Mouse (Mus musculus): Measurements from ENCODE around the gene Rabl3. TPM values are rescaled to one million over a fixed set of nuclear protein-coding genes. Genes with fewer than 3 reads are reported as not detected.

Gene Rabl3
- 11.7 TPM for polyA plus RNA-seq (2021)

DNA sequence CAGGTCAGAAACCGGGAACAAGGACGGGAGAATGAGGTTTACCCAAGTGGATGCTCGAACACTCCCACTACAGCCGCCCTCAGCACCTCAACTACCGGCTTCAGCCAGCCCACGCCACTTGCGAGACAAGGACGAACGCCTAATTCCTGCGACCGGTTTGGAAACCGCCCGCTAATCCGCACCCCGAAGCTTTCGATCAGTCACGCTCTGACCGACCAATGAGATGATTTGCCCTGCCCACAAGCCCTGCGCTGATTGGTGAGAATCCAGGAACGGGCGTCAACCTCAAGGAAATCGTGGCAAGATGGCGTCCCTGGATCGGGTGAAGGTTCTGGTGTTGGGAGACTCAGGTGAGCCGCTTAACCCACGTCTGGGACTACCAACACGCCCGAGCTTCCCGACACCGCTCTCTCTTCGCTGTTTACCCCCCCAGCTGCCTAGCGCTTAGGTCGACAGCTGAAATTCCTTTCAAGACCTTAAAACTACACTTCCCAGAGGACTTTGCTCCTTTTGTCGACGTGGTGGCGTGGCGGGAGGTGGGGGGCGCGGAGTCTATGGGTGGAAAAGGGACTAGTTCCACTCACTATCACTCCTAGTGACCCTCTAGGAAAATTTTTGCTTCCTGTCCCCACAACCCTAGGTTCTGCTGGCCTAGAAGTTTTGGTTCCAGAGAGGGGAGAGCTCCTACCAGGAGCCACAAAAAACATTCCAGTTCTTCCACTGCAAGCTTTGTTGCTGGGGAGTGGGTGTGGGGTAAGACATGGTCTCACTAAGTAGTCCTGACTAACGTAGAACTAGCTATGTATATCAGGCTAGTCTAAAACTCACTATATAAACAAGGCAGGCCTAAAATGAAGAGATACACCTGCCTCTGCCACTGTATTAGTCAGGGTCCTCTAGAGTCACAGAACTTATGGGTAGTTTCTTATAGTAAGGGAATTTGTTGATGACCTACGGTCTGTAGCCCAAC is at the start of gene Rabl3, which contains the start of gene Gtf2e1:
Rabl3 (plus strand) TSS at position 275 of the 970 bp plus-strand sequence.
Gtf2e1 (minus strand) TSS at position 179 of the 970 bp plus-strand sequence.
- H3K27me3 ChIP-seq = no peaks in the 10 kb centered on the region
- CTCF ChIA-PET = no interaction called here
- no peak for TF ChIP-seq CTCF (IDR thresholded peaks at IDR 0.05)
- in situ Hi-C loops (cut with MboI; ENCODE audit: low pct_unique_long_range_greater_than_20kb) = no loop called here
- DNase-seq (ENCODE audit: low read depth, low spot score) = peak; percentile 92
- POLR2A ChIA-PET = interaction anchor here (1.2 kb wide), 1 partner anchor 11 kb away, joined by 3 read pairs; no protein-coding TSS in a partner anchor
- peak; percentile 99 for ATAC-seq

DNA sequence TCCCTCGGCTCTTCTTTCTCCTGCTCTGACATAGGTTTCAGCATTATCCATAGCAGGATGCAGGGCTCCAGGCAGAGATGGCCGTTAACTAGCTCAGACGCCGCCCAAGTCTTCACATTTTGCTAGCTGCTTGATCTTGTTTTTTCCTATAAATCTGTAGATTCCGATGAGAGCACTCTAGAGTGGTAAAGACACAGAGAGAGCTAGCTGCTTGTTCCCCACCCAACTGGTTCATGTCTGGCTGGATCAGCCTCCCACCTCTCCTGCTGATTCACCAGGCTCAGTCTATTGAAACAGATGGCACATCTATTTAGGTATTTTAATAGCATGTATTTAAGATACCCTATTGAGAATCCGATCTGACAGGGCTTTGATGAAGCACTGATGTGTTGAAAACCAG is 44.7 kb upstream of the Rabl3 start:
- ChIA-PET POLR2A (no interaction called here), CTCF (no interaction called here)
- in situ Hi-C loops (cut with MboI; ENCODE audit: low pct_unique_long_range_greater_than_20kb) = loop anchor here (10.0 kb wide), 1 partner anchor 200 kb away; no protein-coding TSS in a partner anchor

DNA sequence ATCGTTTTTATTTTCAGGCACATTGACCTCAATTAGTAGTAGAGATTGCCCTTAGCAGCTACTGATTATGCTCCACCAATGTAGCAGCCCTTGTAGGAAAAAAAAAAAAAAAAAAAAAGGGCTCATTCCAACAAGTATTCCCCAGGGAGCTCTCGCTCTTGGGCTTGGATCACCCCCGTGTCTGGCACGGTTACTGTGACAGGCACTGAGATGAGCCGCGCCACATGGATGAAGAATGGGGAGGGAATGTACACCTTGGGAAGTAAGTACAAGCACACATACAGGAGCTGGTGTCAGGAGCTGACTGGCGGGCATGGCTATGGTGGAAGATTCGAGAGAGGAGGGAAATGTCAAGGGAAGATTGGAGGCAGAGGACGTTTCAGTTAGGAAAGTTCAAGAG is 41.1 kb upstream of the Rabl3 start:
- ChIA-PET CTCF (no interaction called here), POLR2A (interaction anchor here (1.5 kb wide), 1 partner anchor 10 kb away, joined by 4 read pairs; no protein-coding TSS in a partner anchor)
- in situ Hi-C loops (cut with MboI; ENCODE audit: low pct_unique_long_range_greater_than_20kb) = loop anchor here (10.0 kb wide), 1 partner anchor 204 kb away; no protein-coding TSS in a partner anchor
- ATAC-seq (no peak), DNase-seq (ENCODE audit: low read depth, low spot score) (no peak)
- TF ChIP-seq CTCF (IDR thresholded peaks at IDR 0.05) = no peak
- H3K27me3 ChIP-seq = no peaks in the 10 kb centered on the region

More for the DNA sequence above, 44.7 kb upstream of the Rabl3 start:
- no peak for TF ChIP-seq CTCF (IDR thresholded peaks at IDR 0.05)
- H3K27me3 ChIP-seq = no peaks in the 10 kb centered on the region
- no peak for ATAC-seq
- no peak for DNase-seq (ENCODE audit: low read depth, low spot score)

DNA sequence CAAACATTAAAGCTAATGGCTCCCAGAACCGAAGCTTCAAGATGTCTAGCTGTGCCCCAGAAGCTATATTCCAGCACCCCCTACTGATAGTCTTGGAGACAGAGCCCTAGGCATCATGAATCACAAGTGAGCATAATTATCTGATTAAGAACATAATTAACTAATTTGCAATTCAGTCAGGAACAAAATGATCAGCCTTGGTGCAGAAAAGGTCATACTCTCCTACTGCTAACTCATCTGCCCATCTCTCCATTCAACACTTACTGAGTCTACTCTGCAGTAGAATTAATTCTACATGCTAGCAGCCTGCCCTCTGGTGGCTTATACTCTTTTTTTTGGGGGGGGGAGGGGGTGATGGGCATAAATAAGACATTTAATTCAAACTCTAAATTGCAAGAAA is 35.2 kb upstream of the Rabl3 start:
- in situ Hi-C loops (cut with MboI; ENCODE audit: low pct_unique_long_range_greater_than_20kb) = no loop called here
- TF ChIP-seq CTCF (IDR thresholded peaks at IDR 0.05) = peak; percentile 51
- ChIA-PET CTCF (interaction anchor here (0.6 to 1.6 kb wide), 7 partner anchors 11 to 215 kb away, joined by 3 to 4 read pairs (median 3); no protein-coding TSS in a partner anchor), POLR2A (no interaction called here)
- ATAC-seq = no peak
- DNase-seq (ENCODE audit: low read depth, low spot score) = no peak
- H3K27me3 ChIP-seq = no peaks in the 10 kb centered on the region

DNA sequence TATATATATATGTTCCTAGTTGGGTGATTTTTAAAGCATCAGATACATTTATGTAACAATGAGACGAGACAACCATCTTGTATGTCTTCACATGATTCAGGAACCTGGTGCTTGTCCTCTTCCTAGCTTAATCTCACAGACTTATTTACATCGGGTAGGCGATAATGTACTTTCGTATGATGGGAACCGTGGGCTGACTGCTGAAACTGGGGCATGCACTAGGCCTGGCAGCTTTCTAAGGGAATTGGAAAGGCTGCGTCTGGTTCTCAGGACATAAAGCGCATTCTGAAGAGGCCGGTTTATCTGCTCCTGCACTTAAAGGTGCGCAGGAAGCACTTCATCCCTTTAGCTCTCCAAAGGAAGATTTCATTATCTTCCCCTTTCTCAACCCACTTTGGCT is 32.9 kb upstream of the Rabl3 start:
- TF ChIP-seq CTCF (IDR thresholded peaks at IDR 0.05) = no peak
- CTCF ChIA-PET = interaction anchor here (1.2 kb wide), 1 partner anchor 15 kb away, joined by 3 read pairs; no protein-coding TSS in a partner anchor
- H3K27me3 ChIP-seq = no peaks in the 10 kb centered on the region
- no peak for ATAC-seq
- DNase-seq (ENCODE audit: low read depth, low spot score) = no peak
- POLR2A ChIA-PET = interaction anchor here (0.7 kb wide), 1 partner anchor 25 kb away, joined by 12 read pairs; no protein-coding TSS in a partner anchor
- in situ Hi-C loops (cut with MboI; ENCODE audit: low pct_unique_long_range_greater_than_20kb) = no loop called here

DNA sequence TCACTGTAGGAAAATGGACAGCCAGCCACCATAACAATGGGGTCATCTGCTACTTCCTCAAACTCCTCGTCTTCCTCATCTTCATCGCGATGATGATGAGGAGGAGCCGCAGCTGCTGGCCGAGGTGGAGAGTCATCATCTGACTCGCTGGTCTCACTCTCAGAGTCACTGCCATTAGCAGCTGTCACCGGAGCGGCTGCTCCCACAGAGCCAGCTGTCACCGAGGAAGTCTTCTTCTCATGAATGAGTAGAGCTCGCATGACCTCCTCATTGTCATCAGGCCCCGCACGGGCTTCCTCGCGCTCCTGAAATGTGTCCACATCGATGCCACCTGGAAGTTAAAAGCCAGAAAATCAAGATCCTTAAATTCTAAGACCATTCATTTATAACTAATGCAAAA is 28.2 kb upstream of the Rabl3 start:
- ChIA-PET POLR2A (no interaction called here), CTCF (no interaction called here)
- DNase-seq (ENCODE audit: low read depth, low spot score) (no peak), ATAC-seq (no peak)
- H3K27me3 ChIP-seq = no peaks in the 10 kb centered on the region
- no peak for TF ChIP-seq CTCF (IDR thresholded peaks at IDR 0.05)
- in situ Hi-C loops (cut with MboI; ENCODE audit: low pct_unique_long_range_greater_than_20kb) = no loop called here

DNA sequence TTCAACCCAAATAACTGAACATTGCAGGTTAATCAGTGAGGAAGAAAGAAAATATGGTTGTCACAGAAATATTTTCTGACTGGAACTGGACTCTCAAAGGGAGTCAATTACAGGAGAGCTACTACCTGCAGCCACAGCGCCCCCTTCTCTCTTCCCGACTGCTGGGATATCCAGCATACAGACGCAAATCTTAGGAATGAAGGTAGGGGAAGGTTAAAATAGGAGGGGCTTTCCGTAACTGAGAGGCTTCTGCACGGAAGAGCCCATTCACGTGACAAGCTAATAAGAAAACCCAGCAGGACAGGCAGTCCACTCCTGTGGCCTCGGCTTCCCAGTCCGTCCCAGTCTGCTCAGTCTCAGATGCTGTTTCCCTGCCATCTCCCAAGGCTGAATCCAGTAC is 25.0 kb upstream of the Rabl3 start:
- DNase-seq (ENCODE audit: low read depth, low spot score) (no peak), ATAC-seq (no peak)
- TF ChIP-seq CTCF (IDR thresholded peaks at IDR 0.05) = no peak
- in situ Hi-C loops (cut with MboI; ENCODE audit: low pct_unique_long_range_greater_than_20kb) = no loop called here
- ChIA-PET CTCF (interaction anchor here (1.8 kb wide), 1 partner anchor 13 kb away, joined by 4 read pairs; no protein-coding TSS in a partner anchor), POLR2A (no interaction called here)
- H3K27me3 ChIP-seq = no peaks in the 10 kb centered on the region

DNA sequence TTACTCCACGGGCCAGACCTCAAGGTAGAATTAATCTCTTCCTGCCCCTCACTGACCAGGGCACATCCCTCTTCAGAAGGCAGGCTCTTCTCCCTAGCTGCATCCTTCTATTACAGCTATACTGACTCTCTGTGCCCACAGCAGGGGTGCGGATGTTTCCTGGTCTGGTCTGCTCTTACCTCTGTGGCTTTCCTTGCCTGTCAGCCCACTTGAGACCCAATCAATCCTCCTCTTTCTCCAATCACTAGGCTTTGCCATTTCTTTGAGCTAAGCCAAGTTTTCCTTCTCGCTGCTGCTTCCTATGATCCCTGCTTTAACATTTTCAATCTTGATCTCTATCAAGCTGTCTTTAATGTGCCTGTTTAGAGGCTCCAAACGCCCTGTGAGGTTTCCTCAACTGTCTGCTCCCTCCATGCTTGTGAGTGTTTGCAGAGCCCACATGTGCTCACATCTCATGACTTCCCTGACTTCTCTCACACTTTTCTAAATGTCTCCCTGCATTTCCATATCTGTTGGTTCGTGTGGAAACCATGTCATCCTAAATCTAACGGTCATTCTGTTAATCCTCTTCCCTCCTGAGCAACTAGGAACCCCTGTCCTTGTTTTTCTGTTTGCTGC is 23.2 kb upstream of the Rabl3 start:
- no peaks in the 10 kb centered on the region for H3K27me3 ChIP-seq
- ChIA-PET POLR2A (no interaction called here), CTCF (no interaction called here)
- no peak for TF ChIP-seq CTCF (IDR thresholded peaks at IDR 0.05)
- DNase-seq (ENCODE audit: low read depth, low spot score) = no peak
- ATAC-seq = no peak
- in situ Hi-C loops (cut with MboI; ENCODE audit: low pct_unique_long_range_greater_than_20kb) = no loop called here

DNA sequence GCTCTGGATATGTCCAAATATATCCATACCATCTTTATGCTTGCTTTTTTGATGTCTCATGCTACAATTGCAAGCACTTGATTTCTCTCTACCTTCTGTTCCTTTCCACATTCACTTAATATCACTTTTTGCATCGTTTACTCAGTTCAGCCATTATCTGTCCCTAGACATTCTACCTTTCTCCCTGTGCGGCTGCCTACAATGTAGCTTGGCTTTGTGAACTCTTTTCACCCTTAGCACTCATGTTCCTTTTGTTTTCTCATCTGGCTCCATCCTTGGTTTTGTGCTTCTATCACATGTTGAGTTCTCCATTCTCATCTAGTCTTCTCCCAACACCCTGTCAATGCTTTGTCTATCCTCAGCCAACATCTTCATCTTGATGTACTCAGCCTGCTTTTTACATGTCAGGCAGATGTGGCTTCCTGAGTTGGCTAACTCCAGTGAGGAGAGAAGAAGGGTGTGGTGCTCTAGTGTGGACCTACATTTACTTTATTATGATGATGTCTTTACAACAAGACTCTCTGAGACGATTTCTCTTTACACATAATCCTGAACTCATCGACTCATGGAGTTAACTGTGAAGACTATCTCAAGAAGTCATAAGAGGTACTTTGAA is 22.0 kb upstream of the Rabl3 start:
- ChIA-PET POLR2A (no interaction called here), CTCF (interaction anchor here (0.9 kb wide), 1 partner anchor 13 kb away, joined by 3 read pairs; no protein-coding TSS in a partner anchor)
- ATAC-seq = no peak
- no peaks in the 10 kb centered on the region for H3K27me3 ChIP-seq
- in situ Hi-C loops (cut with MboI; ENCODE audit: low pct_unique_long_range_greater_than_20kb) = no loop called here
- no peak for TF ChIP-seq CTCF (IDR thresholded peaks at IDR 0.05)
- no peak for DNase-seq (ENCODE audit: low read depth, low spot score)

DNA sequence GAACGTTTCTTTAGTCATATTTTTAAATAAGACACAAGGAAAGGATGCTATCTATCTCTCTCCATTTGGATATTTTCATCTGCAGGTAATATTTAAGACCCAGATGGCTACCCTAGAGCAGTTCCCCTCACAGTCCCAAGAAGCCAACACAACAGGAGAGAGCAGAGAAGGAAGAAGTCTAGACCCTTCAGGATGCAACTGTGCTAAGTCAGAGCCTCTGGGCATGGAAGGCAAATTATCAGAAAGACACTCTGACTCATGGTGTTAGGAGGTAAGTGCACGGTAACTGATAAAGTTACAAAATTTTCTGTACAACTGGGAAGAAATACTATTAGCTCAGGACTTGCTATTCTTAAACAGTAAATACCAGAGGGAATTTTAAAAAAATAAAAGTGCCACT is 21.0 kb upstream of the Rabl3 start:
- DNase-seq (ENCODE audit: low read depth, low spot score) (no peak), ATAC-seq (no peak)
- no peaks in the 10 kb centered on the region for H3K27me3 ChIP-seq
- CTCF ChIA-PET = no interaction called here
- TF ChIP-seq CTCF (IDR thresholded peaks at IDR 0.05) = no peak
- POLR2A ChIA-PET = no interaction called here
- in situ Hi-C loops (cut with MboI; ENCODE audit: low pct_unique_long_range_greater_than_20kb) = no loop called here

Measured in Patski (cell line).